Mouse (Mus musculus) bone marrow, adult 2 months (tissue): ENCODE measurements around the gene Rapgef3. TPM values are rescaled to one million over a fixed set of nuclear protein-coding genes. Genes with fewer than 3 reads are reported as not detected.

ENCODE experiments used
- H3K27ac ChIP-seq: fragments of 200-500 bp; 2 replicates; pipeline ENCODE4 v1.5.1; 2012; ENCODE audit warnings: low read depth, mild to moderate bottlenecking, control low read depth, inconsistent platforms, low read length; ENCODE audit not compliant: control insufficient read depth, poor library complexity, insufficient read depth
- H3K4me1 ChIP-seq: fragments of 200-500 bp; 2 replicates; pipeline ENCODE4 v1.6.1; 2011; ENCODE audit warnings: low read length; ENCODE audit not compliant: control insufficient read depth, insufficient read depth
- H3K4me3 ChIP-seq: fragments of 200-500 bp; replicated peaks from 2 replicates; pipeline ENCODE3; 2011; ENCODE audit warnings: mild to moderate bottlenecking, low read depth, low read length, control low read depth; ENCODE audit not compliant: control insufficient read depth
- CTCF ChIP-seq: fragments of 200-500 bp; IDR thresholded peaks from 2 replicates; pipeline ENCODE4 v1.5.1; 2011; ENCODE audit warnings: low read length, control low read depth; ENCODE audit not compliant: control insufficient read depth, insufficient read depth
- POLR2A ChIP-seq: fragments of 200-500 bp; IDR thresholded peaks from 2 replicates; pipeline ENCODE4 v1.6.1; 2011; ENCODE audit warnings: low read depth, mild to moderate bottlenecking, control low read depth, low read length, borderline replicate concordance; ENCODE audit not compliant: control insufficient read depth
- WGBS: fragments of 180-500 bp; shearing (Covaris S2); methylation state at CpG from one replicate; pipeline ENCODE4 v1.1.7; 2018; 5-methylcytosine and 5-hydroxymethylcytosine counted together
- polyA plus RNA-seq: library from polyadenylated mRNA; stranded (reverse); fragments of >200 nt; gene quantifications from 2 replicates; pipeline ENCODE4 v1.2.4, GENCODE M21; 2011; ENCODE audit warnings: low replicate concordance; ENCODE audit not compliant: missing spikeins, insufficient read depth, insufficient read length

Gene Rapgef3
- polyA plus RNA-seq, 1 experiment: 17.0 TPM

DNA sequence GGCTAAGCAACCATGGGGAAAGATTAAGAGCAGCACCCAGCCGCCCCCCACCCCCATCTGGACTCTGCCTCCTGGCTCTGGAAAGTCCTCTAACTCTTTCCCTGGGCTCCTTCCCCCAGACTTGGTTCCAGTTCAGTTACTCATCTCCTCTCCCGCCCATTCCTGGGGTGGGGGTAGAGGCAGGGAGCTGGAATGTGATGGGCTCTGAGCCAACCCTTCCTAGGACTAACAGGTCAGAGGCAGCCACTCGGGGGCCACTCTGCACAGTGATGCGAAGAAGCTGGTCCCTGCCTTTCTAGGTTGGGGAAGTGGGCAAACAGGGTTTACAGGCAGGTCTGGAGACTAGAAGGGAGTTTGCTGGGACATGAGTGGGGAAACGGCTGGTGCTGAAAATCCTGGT lies 5.3 kb upstream of the Rapgef3 start:
- Histone ChIP-seq H3K4me1 (peaks cover 2% of the 10 kb centered on the region), H3K27ac (no peak overlapping the region), H3K4me3 (no peak overlapping the region)
- 69% methylated on average over 5 of the region's 5 CpGs for WGBS
- no peak for TF ChIP-seq POLR2A
- TF ChIP-seq CTCF: no peak

- Histone ChIP-seq H3K4me3 (no peak overlapping the region), H3K27ac (no peak overlapping the region), H3K4me1 (peaks cover 2% of the 10 kb centered on the region)
- WGBS: 86% methylated on average over 8 of the region's 8 CpGs
- TF ChIP-seq CTCF (no peak), POLR2A (no peak)
Observed at GRCm38 (mm10) chr15:97770280-97770679, 2.5 kb upstream of the Rapgef3 start.

GRCm38 (mm10) chr15:97768192-97768591 lies 420 bp upstream of the Rapgef3 start:
- peak overlapping the region; percentile 35 for H3K27ac ChIP-seq
- H3K4me3 ChIP-seq: peak overlapping the region; percentile 39
- TF ChIP-seq CTCF (peak; percentile 8; the same call in 1 of the 2 replicates), POLR2A (no peak)
- whole genome bisulfite sequencing: under 1% methylated on average over 18 of the region's 18 CpGs
- H3K4me1 ChIP-seq: peaks cover 2% of the 10 kb centered on the region

GRCm38 (mm10) chr15:97766594-97767279 lies 1.0 kb downstream of the Rapgef3 start:
- no peak for TF ChIP-seq POLR2A
- TF ChIP-seq CTCF: no peak
- no peak overlapping the region; the same call in 1 of the 2 replicates for H3K27ac ChIP-seq
- WGBS: 20% methylated on average over 23 of the region's 23 CpGs
- peaks cover 2% of the 10 kb centered on the region for H3K4me1 ChIP-seq
- peak overlapping the region; percentile 17 for H3K4me3 ChIP-seq

GRCm38 (mm10) chr15:97766194-97766593 lies 1.6 kb downstream of the Rapgef3 start:
- Histone ChIP-seq H3K4me1 (peaks cover 2% of the 10 kb centered on the region), H3K4me3 (no peak overlapping the region), H3K27ac (no peak overlapping the region)
- 43% methylated on average over 8 of the region's 8 CpGs for WGBS
- TF ChIP-seq POLR2A: no peak
- TF ChIP-seq CTCF: no peak

DNA sequence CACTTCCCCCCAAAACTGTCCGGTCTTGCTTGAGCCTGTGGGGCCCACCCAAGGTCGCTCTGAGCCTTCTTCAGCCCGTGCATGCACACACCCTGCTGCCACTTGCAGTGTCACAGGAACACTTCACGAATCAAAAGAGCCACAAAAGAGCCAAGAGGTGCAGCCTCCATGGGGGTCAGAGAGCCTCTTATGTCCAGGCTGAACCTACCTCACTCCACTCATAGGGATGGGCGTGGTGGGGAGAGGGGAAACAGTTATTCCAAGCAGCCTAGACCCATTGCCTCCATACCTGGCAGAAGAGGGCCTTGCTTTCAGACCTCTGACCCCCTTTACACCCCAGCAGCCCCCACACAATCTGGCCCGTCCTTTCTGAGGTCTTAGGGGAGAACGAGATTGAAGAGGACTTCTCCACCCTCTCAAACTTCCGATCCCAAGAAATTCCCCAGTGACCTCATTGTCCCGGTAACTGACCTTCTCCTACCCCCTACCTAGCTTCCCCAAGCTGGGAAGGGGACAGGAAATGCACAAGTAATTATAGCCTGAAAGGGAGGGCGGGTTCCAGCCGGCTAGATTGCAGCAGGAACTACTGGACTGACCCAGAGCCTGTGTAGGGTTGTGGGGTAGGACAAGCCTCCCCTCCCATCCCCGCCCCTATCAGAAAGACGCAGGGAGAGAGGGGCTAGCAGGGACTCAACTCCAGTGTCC lies 2.5 kb downstream of the Rapgef3 start:
- H3K27ac ChIP-seq: no peak overlapping the region
- H3K4me1 ChIP-seq: peaks cover 2% of the 10 kb centered on the region
- no peak for TF ChIP-seq CTCF
- TF ChIP-seq POLR2A: no peak
- WGBS: 62% methylated on average over 13 of the region's 13 CpGs
- no peak overlapping the region for H3K4me3 ChIP-seq

GRCm38 (mm10) chr15:97764532-97764931 lies 3.2 kb downstream of the Rapgef3 start:
- 75% methylated on average over 2 of the region's 2 CpGs for WGBS
- no peak overlapping the region for H3K27ac ChIP-seq
- peaks cover 2% of the 10 kb centered on the region for H3K4me1 ChIP-seq
- TF ChIP-seq POLR2A: no peak
- TF ChIP-seq CTCF: no peak
- no peak overlapping the region for H3K4me3 ChIP-seq

- TF ChIP-seq CTCF (no peak), POLR2A (no peak)
Observed at GRCm38 (mm10) chr15:97763256-97764049, 4.3 kb downstream of the Rapgef3 start.

More at GRCm38 (mm10) chr15:97763256-97764049, 4.3 kb downstream of the Rapgef3 start:
- peaks cover 2% of the 10 kb centered on the region for H3K4me1 ChIP-seq
- H3K4me3 ChIP-seq: no peak overlapping the region
- WGBS: 63% methylated on average over 9 of the region's 9 CpGs
- no peak overlapping the region for H3K27ac ChIP-seq
